Mouse (Mus musculus) G1E (cell line): ENCODE data around the gene Tlk2. TPM values are rescaled to one million over a fixed set of nuclear protein-coding genes. Genes with fewer than 3 reads are reported as not detected.

ENCODE experiments used
- ATAC-seq: 2 replicates; pipeline ENCODE4 v1.8.0; 2016; ENCODE audit warnings: mild to moderate bottlenecking; ENCODE audit not compliant: insufficient number of reproducible peaks, poor library complexity, low FRiP score, severe bottlenecking; ENCODE audit errors: extremely low read depth
- DNase-seq: peaks from one replicate; pipeline ENCODE4 v3.0.0; 2012; ENCODE audit warnings: low spot score
- H3K27me3 ChIP-seq: 2 replicates; pipeline ENCODE4 v1.6.1; 2012; ENCODE audit warnings: mild to moderate bottlenecking, low read length, inconsistent platforms; ENCODE audit not compliant: insufficient read depth
- H3K36me3 ChIP-seq: replicated peaks from 2 replicates; pipeline ENCODE3; 2012; ENCODE audit warnings: mild to moderate bottlenecking, inconsistent platforms
- H3K4me1 ChIP-seq: 2 replicates; pipeline ENCODE4 v1.6.1; 2012; ENCODE audit warnings: low read depth, low read length, inconsistent platforms, mixed read lengths; ENCODE audit not compliant: insufficient read depth
- H3K4me3 ChIP-seq: 2 replicates; pipeline ENCODE4 v1.5.1; 2012; ENCODE audit warnings: low read depth, mild to moderate bottlenecking, inconsistent platforms, low read length, moderate library complexity, mixed read lengths
- H3K9me3 ChIP-seq: replicated peaks from 2 replicates; pipeline ENCODE4 v1.6.1; 2012; ENCODE audit warnings: inconsistent platforms
- CTCF ChIP-seq: IDR thresholded peaks from 2 replicates; pipeline ENCODE4 v1.5.1; 2012; ENCODE audit warnings: low read depth, low read length, inconsistent platforms, mixed read lengths
- GATA1 ChIP-seq: IDR thresholded peaks from 2 replicates; pipeline ENCODE4 v1.6.1; 2012; ENCODE audit warnings: borderline replicate concordance, low read length, inconsistent platforms, mixed read lengths
- GATA2 ChIP-seq: IDR thresholded peaks from 2 replicates; pipeline ENCODE4 v1.6.1; 2012; ENCODE audit warnings: low read depth, low read length, inconsistent platforms, borderline replicate concordance
- POLR2AphosphoS5 ChIP-seq: IDR thresholded peaks from 2 replicates; pipeline ENCODE4 v1.6.1; 2012; ENCODE audit warnings: low read depth, low read length, inconsistent platforms; ENCODE audit not compliant: insufficient replicate concordance
- TAL1 ChIP-seq: conservative IDR thresholded peaks from 2 replicates; pipeline ENCODE4 v1.6.1; 2012; ENCODE audit warnings: low read depth, low read length, inconsistent platforms, mixed read lengths
- polyA plus RNA-seq: library from polyadenylated mRNA; stranded (reverse); fragments of >175 nt; gene quantifications from 2 replicates; pipeline ENCODE4 v1.2.3, GENCODE M21; 2012
- total RNA-seq, 2 experiments: library from RNA; stranded (forward) in 1 of 2; stranded (reverse) in 1 of 2; fragments of 200-1000 nt in 1 of 2; fragments of >200 nt in 1 of 2; fragmentation: Nextera tagmentation in 1 of 2; gene quantifications; 2 replicates each; pipeline ENCODE4 v1.2.3; 2014 to 2017

Tlk2 gene
- total and polyA plus RNA-seq, 3 experiments, result 20.4 to 187 (median 102) TPM

- ATAC-seq, result no peak
- peaks cover 49% of the 10 kb centered on the region for H3K4me1 ChIP-seq
- peaks cover 68% of the 10 kb centered on the region for H3K36me3 ChIP-seq
- no peaks in the 10 kb centered on the region for H3K27me3 ChIP-seq
- TF ChIP-seq CTCF (no peak), GATA2 (no peak), GATA1 (no peak), POLR2AphosphoS5 (no peak), TAL1 (no peak)
- H3K4me3 ChIP-seq, result no peak overlapping the region
- H3K9me3 ChIP-seq, result no peaks in the 10 kb centered on the region
- DNase-seq, result no peak
Observed at GRCm38 (mm10) chr11:105196893-105197662, 18.5 kb downstream of the Tlk2 start.

DNA sequence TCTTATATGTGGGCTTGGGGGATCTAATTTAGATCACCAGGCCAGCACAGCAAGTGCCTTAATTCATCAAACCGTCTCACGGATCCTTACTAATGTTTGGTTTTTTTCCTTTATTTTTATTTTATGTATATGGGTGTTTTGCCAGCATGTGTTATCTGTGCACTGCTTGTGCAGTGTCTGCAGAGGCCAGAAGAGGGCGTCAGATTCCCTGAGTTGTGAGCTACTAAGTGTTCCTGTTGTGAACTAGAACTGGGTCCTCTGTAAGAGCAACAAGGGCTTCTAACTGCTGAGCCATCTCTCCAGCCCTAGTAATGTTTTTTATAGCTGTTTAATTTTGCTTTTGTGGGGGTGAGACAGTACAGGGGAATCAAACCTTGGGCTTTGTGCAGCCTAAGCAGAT, 23.8 kb downstream of the Tlk2 start:
- peaks cover 63% of the 10 kb centered on the region for H3K4me1 ChIP-seq
- DNase-seq (no peak), ATAC-seq (no peak)

GRCm38 (mm10) chr11:105210007-105210406, 31.4 kb downstream of the Tlk2 start:
- ATAC-seq (no peak), DNase-seq (no peak)
- TF ChIP-seq GATA2, result no peak
- no peak for TF ChIP-seq POLR2AphosphoS5
- no peak for TF ChIP-seq GATA1
- no peak for TF ChIP-seq CTCF
- TF ChIP-seq TAL1, result no peak
- Histone ChIP-seq H3K4me3 (no peak overlapping the region), H3K9me3 (no peaks in the 10 kb centered on the region), H3K36me3 (peaks cover 72% of the 10 kb centered on the region), H3K4me1 (peaks cover 15% of the 10 kb centered on the region), H3K27me3 (no peaks in the 10 kb centered on the region)

More for the DNA sequence above, 23.8 kb downstream of the Tlk2 start:
- no peak for TF ChIP-seq GATA2
- TF ChIP-seq CTCF, result peak; percentile 13; the same call in 1 of the 2 replicates
- H3K27me3 ChIP-seq, result no peaks in the 10 kb centered on the region
- H3K4me3 ChIP-seq, result no peak overlapping the region
- H3K36me3 ChIP-seq, result peaks cover 39% of the 10 kb centered on the region
- no peaks in the 10 kb centered on the region for H3K9me3 ChIP-seq

DNA sequence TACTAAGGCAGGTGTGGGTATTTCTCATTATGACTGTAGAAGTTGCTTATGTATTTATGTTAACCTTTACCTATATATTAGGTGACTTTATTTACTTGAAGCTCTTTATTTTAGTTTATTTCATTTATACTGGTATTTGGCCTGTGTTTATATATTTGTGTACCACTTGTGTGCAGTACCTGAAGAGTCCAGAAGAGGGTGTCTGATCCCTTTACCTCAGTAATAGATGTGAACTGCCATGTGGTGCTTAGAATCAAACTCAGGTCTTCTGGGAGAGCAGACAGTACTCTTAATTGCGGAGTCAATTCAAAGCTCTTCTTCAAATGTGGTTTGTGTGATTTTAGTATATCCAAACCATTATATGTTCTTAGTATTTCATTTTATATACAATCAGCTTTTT, 35.6 kb downstream of the Tlk2 start:
- H3K9me3 ChIP-seq, result no peaks in the 10 kb centered on the region
- peaks cover 3% of the 10 kb centered on the region; the same call in 1 of the 2 replicates for H3K4me1 ChIP-seq
- ATAC-seq (no peak), DNase-seq (no peak)
- H3K36me3 ChIP-seq, result peaks cover 79% of the 10 kb centered on the region
- TF ChIP-seq POLR2AphosphoS5, result no peak
- no peak for TF ChIP-seq GATA1
- TF ChIP-seq TAL1, result no peak
- TF ChIP-seq GATA2, result no peak
- no peak for TF ChIP-seq CTCF
- no peak overlapping the region for H3K4me3 ChIP-seq
- no peaks in the 10 kb centered on the region for H3K27me3 ChIP-seq

- Histone ChIP-seq H3K4me1 (peaks cover 3% of the 10 kb centered on the region; the same call in 1 of the 2 replicates), H3K36me3 (peaks cover 71% of the 10 kb centered on the region), H3K27me3 (no peaks in the 10 kb centered on the region), H3K9me3 (no peaks in the 10 kb centered on the region), H3K4me3 (no peak overlapping the region)
- TF ChIP-seq POLR2AphosphoS5, result no peak
- no peak for TF ChIP-seq TAL1
- TF ChIP-seq GATA2, result no peak
- TF ChIP-seq CTCF, result no peak
- no peak for TF ChIP-seq GATA1
- DNase-seq, result no peak
- no peak for ATAC-seq
Observed at GRCm38 (mm10) chr11:105217771-105218170, 39.2 kb downstream of the Tlk2 start.

GRCm38 (mm10) chr11:105234501-105234900, 55.9 kb downstream of the Tlk2 start:
- Histone ChIP-seq H3K4me3 (no peak overlapping the region), H3K27me3 (no peaks in the 10 kb centered on the region), H3K9me3 (no peaks in the 10 kb centered on the region), H3K4me1 (peaks cover 3% of the 10 kb centered on the region; the same call in 1 of the 2 replicates), H3K36me3 (peaks cover 63% of the 10 kb centered on the region)
- ATAC-seq (no peak), DNase-seq (no peak)
- TF ChIP-seq GATA2, result no peak
- TF ChIP-seq POLR2AphosphoS5, result no peak
- TF ChIP-seq CTCF, result no peak
- TF ChIP-seq GATA1, result no peak
- TF ChIP-seq TAL1, result no peak
